Mouse (Mus musculus) kidney, adult 2 months (tissue): ENCODE measurements around the gene Yif1b.

Experiments
- CTCF ChIP-seq: fragments of 200-500 bp; conservative IDR thresholded peaks from 2 replicates; pipeline ENCODE4 v1.5.1; 2011; ENCODE audit warnings: low read depth, mild to moderate bottlenecking, control low read depth, low read length, moderate library complexity, mixed read lengths; ENCODE audit not compliant: insufficient read depth, insufficient read length
- POLR2A ChIP-seq: fragments of 200-500 bp; IDR thresholded peaks from one replicate; pipeline ENCODE4 v1.6.1; 2011; ENCODE audit warnings: low read depth, low read length, control low read depth

DNA sequence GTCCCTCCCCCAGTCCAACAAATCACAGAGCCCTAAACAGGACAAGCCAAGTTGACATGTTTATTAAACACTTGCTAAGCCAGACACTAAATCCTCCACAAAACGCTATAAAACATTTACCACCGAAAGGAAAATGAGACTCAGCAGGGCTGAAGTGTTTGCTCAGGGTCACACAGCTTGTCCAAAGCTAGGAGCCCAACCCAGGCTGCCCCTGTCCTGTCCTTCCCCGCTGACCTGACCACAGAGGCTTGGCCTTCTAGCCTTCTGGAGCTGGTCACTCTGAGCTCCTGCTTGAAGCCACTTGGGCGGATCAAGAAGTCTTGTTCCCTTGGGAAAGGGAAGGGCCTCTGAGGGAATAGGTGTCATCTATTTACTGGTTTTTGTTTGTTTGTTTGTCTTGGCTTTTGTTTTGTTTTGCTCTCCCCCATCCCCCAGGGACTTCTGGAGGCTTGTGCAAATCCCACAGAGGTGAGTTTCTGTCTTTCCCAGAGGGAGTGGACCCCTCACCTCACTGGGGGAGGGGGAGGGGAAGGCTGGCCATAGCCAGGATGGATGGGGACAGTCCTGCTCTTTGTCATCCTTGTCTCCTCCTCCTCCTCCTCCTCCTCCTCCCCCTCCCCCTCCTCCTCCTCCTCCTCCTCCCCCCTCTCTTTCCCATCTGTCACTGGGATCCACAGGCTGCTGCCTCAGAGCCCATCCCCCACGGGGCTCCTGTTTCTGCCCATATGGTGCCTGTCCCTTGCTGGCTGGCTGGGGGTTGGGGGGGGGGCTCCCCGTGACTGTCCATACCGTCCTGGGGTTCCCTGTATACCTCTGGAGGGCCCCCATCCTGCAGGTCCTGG, 53.7 kb downstream of the Yif1b start:
- TF ChIP-seq CTCF (no peak), POLR2A (no peak)
